Comparison of ENCODE assay signal across 9 mouse cellular contexts in the genomic region with DNA sequence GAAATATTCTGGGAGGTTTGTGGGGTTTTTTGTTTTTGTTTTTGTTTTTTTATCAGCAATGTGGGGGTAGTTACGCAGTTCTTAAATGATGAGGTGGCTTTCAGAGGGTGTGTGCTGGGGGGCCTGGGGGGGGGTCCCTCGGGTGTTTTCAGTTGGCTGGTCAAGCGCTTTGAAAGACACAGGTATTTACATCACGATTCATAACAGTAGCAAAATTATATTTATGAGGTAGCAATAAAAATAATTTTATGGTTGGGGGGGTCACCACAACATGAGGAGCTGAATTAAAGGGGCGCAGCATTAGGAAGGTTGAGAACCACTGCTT. TPM values are rescaled to one million over a fixed set of nuclear protein-coding genes. Genes with fewer than 3 reads are reported as not detected.
A peak's percentile ranks its signal among the peaks of the same experiment; 100 is the strongest.
DNase-seq lines count a peak whose midpoint lies in the region; ATAC-seq and TF ChIP-seq lines count a peak whose summit lies in the region.
"Had no signal": no experiment of that assay in that cellular context is flagged by ENCODE, and none has a peak within 500 bp of the region (broad histone marks: within the 10 kb centered on the region; RNA-seq: fewer than 3 reads in every experiment).

No protein-coding gene starts in this region.

- no peak for DNase-seq in heart, adult 9 months (ENCODE audit: low spot score in 2 of 2)
- DNase-seq in forebrain, postnatal 0 days, result no peak
- DNase-seq in spleen, postnatal 36 days (ENCODE audit: low spot score in 2 of 2), result no peak
- DNase-seq in retina, postnatal 1 day, result no peak
- DNase-seq in spleen, postnatal 4 days (ENCODE audit: low spot score in 2 of 2), result no peak

- H3K4me1 ChIP-seq in heart, embryonic 11.5 days (ENCODE audit: control insufficient read depth, insufficient read depth, low read length), result peaks cover 24% of the 10 kb centered on the region
- H3K4me1 ChIP-seq in E14TG2a.4 (replicated peaks; ENCODE audit: low read depth, low read length), result peaks cover 51% of the 10 kb centered on the region
- peaks cover 6% of the 10 kb centered on the region; the same call in 1 of the 2 replicates for H3K4me1 ChIP-seq in forebrain, postnatal 0 days (ENCODE audit: insufficient read depth)
- peaks cover 50% of the 10 kb centered on the region for H3K4me1 ChIP-seq in liver, embryonic 15.5 days (replicated peaks)

- ATAC-seq in heart, embryonic 11.5 days (replicated peaks; ENCODE audit: insufficient number of reproducible peaks, low FRiP score, low TSS enrichment), result no peak
- ATAC-seq in forebrain, postnatal 0 days, result no peak
- ATAC-seq in liver, embryonic 15.5 days (ENCODE audit: insufficient read depth), result no peak

- peak overlapping the region; percentile 75; the same call in 1 of the 2 replicates for H3K27ac ChIP-seq in heart, embryonic 11.5 days (ENCODE audit: low read depth, low read length)
- 0 out of 2 replicates have a peak overlapping the region, but pooled peaks have one; percentile 10 for H3K27ac ChIP-seq in forebrain, postnatal 0 days (ENCODE audit: low read depth, low read length)
- H3K27ac ChIP-seq in liver, embryonic 15.5 days (replicated peaks), result peak overlapping the region; percentile 21

- H3K9me3 ChIP-seq in heart, embryonic 11.5 days (replicated peaks; ENCODE audit: control insufficient read depth, low read length), result no peaks in the 10 kb centered on the region
- H3K9me3 ChIP-seq in E14TG2a.4 (ENCODE audit: low read length), result peaks cover 24% of the 10 kb centered on the region
- H3K9me3 ChIP-seq in forebrain, postnatal 0 days (ENCODE audit: low read length), result no peaks in the 10 kb centered on the region
- no peaks in the 10 kb centered on the region for H3K9me3 ChIP-seq in liver, embryonic 15.5 days (replicated peaks)

- no peaks in the 10 kb centered on the region for H3K36me3 ChIP-seq in heart, embryonic 11.5 days (ENCODE audit: control insufficient read depth, insufficient read depth, low read length)
- no peaks in the 10 kb centered on the region for H3K36me3 ChIP-seq in E14TG2a.4 (ENCODE audit: insufficient read depth, low read length)
- H3K36me3 ChIP-seq in forebrain, postnatal 0 days (ENCODE audit: insufficient read depth), result no peaks in the 10 kb centered on the region
- no peaks in the 10 kb centered on the region for H3K36me3 ChIP-seq in liver, embryonic 15.5 days (replicated peaks)

- peak overlapping the region; percentile 42 for H3K4me3 ChIP-seq in heart, embryonic 11.5 days (ENCODE audit: low read depth, low read length)
- peak overlapping the region; percentile 50; the same call in 1 of the 2 replicates for H3K4me3 ChIP-seq in E14TG2a.4 (replicated peaks; ENCODE audit: low read length)
- no peak overlapping the region for H3K4me3 ChIP-seq in forebrain, postnatal 0 days (ENCODE audit: low read depth, low read length)
- no peak overlapping the region for H3K4me3 ChIP-seq in liver, embryonic 15.5 days (replicated peaks)

- 6% methylated on average over 5 of the region's 5 CpGs for WGBS in heart, embryonic 11.5 days (ENCODE audit: insufficient replicate concordance)
- 5% methylated on average over 5 of the region's 5 CpGs for WGBS in forebrain, postnatal 0 days
- WGBS in liver, embryonic 15.5 days (ENCODE audit: insufficient replicate concordance), result 22% methylated on average over 5 of the region's 5 CpGs

- peak overlapping the region; percentile 68; the same call in 1 of the 2 replicates for H3K9ac ChIP-seq in heart, embryonic 11.5 days (ENCODE audit: low read depth, low read length)
- H3K9ac ChIP-seq in forebrain, postnatal 0 days, result no peak overlapping the region
- H3K9ac ChIP-seq in liver, embryonic 15.5 days, result no peak overlapping the region

- peak overlapping the region; percentile 83 for H3K4me2 ChIP-seq in heart, embryonic 11.5 days
- H3K4me2 ChIP-seq in forebrain, postnatal 0 days (ENCODE audit: low read depth), result peak overlapping the region; percentile 31
- peak overlapping the region; percentile 51 for H3K4me2 ChIP-seq in liver, embryonic 15.5 days

- TF ChIP-seq CTCF in E14TG2a.4 (conservative IDR thresholded peaks at IDR 0.05; ENCODE audit: low read length), result no peak
- TF ChIP-seq CTCF in forebrain, postnatal 0 days (IDR thresholded peaks at IDR 0.05; ENCODE audit: low read depth), result no peak

- H3K27me3 ChIP-seq in heart, embryonic 11.5 days (ENCODE audit: control insufficient read depth, insufficient read depth, low read length), result no peaks in the 10 kb centered on the region; the same call in 1 of the 2 replicates
- H3K27me3 ChIP-seq in E14TG2a.4 (ENCODE audit: insufficient read depth, low read length), result peaks cover 14% of the 10 kb centered on the region
- H3K27me3 ChIP-seq in forebrain, postnatal 0 days (ENCODE audit: insufficient read depth, low read length), result peaks cover 17% of the 10 kb centered on the region
- peaks cover 75% of the 10 kb centered on the region for H3K27me3 ChIP-seq in liver, embryonic 15.5 days

RNA-seq across cellular contexts. Expression of a gene that starts 3.9 kb away (rescaled TPM):
- polyA plus RNA-seq in heart, embryonic 11.5 days (2014; fragmentation: Nextera tagmentation; extraction: Ambion mirVana), result 42.4 and 49.8 TPM in 2 replicates
- total RNA-seq in forebrain, postnatal 0 days (2014; rRNA removed), result 30.4 and 49.3 TPM in 2 replicates
- 14.9 and 19.7 TPM in 2 replicates for polyA plus RNA-seq in forebrain, postnatal 0 days (2015; fragmentation: Nextera tagmentation; extraction: Ambion mirVana)
- polyA plus RNA-seq in liver, embryonic 15.5 days (2015; fragmentation: Nextera tagmentation; extraction: Ambion mirVana), result 16.2 and 18.5 TPM in 2 replicates

RNA-seq across cellular contexts. Expression of a gene that starts 39.6 kb away (rescaled TPM):
- polyA plus RNA-seq in heart, embryonic 11.5 days (2014; fragmentation: Nextera tagmentation; extraction: Ambion mirVana), result 0.39 and 0.56 TPM in 2 replicates
- total RNA-seq in forebrain, postnatal 0 days (2014; rRNA removed), result not detected in 2 replicates
- not detected in 2 replicates for polyA plus RNA-seq in forebrain, postnatal 0 days (2015; fragmentation: Nextera tagmentation; extraction: Ambion mirVana)
- 0.99 and 1.6 TPM in 2 replicates for polyA plus RNA-seq in liver, embryonic 15.5 days (2015; fragmentation: Nextera tagmentation; extraction: Ambion mirVana)
- total RNA-seq: adrenal gland, postnatal 25 days had no signal

Comparison
In these comparisons a context has a peak if more than half of its experiments do, and no peak if none do; other contexts are left out.
1. H3K27ac ChIP-seq: peak in every context shown above with its lines; median percentile 75 in heart, embryonic 11.5 days; 21 in liver, embryonic 15.5 days; 10 in forebrain, postnatal 0 days.
2. H3K4me2 ChIP-seq: peak in every context shown above with its lines; median percentile 83 in heart, embryonic 11.5 days; 51 in liver, embryonic 15.5 days; 31 in forebrain, postnatal 0 days.
3. H3K4me3 ChIP-seq: peak in heart, embryonic 11.5 days (single experiment) and E14TG2a.4 (single experiment); none in forebrain, postnatal 0 days (single experiment) and liver, embryonic 15.5 days (single experiment).